Mouse (Mus musculus) ovary, adult 18-20 months (tissue): ENCODE data around the gene Taar7a.

Source experiments
- DNase-seq: peaks from one replicate; pipeline ENCODE4 v3.0.0; 2022; ENCODE audit warnings: low spot score, mixed read lengths

The Taar7a gene

DNA sequence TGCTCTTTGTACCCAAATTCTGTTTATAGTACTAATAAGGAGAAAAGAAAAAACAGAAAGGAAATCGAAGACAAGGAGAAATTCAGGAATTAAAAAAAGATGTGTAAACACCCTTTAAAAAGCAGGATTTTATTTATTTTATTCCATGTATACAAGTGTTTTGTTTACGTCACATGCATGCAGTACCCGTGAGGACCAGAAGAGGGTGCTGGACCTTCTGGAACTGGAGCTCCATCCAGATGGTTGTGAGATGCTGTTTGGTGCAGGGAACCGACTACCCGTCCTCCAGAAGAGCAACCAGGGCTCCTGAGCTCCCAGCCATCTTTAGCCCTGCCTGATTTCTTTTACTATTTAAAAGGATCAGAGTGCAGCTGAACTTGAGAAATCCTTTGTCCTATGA is 50.8 kb downstream of the Taar7a start:
- DNase-seq = no peak
